Mouse (Mus musculus): ENCODE results near the gene Vmn2r19. TPM values are rescaled to one million over a fixed set of nuclear protein-coding genes. Genes with fewer than 3 reads are reported as not detected.

Gene Vmn2r19
- not detected in 2 replicates for polyA plus RNA-seq (2012; rRNA removed)

- no peak for DNase-seq
- H3K4me3 ChIP-seq (ENCODE audit: control insufficient read depth, insufficient read depth, low read length): no peak within 1 kb of the TSS
- no peaks in the 10 kb centered on the region for H3K36me3 ChIP-seq (ENCODE audit: control insufficient read depth, insufficient read depth, low read length)
- no peaks in the 10 kb centered on the region for H3K27me3 ChIP-seq (ENCODE audit: control insufficient read depth, insufficient read depth, low read length)
- H3K4me1 ChIP-seq (replicated peaks; ENCODE audit: control insufficient read depth, insufficient read depth, low read length): no peaks in the 10 kb centered on the region
- no peak within 1 kb of the TSS for H3K27ac ChIP-seq (ENCODE audit: control insufficient read depth, insufficient read depth, low read length)
- TF ChIP-seq POLR2A (IDR thresholded peaks at IDR 0.05; ENCODE audit: control insufficient read depth, extremely low read depth, insufficient read depth, low read length, poor library complexity) (no peak), CTCF (IDR thresholded peaks at IDR 0.05; ENCODE audit: borderline replicate concordance, control insufficient read depth, extremely low read depth, insufficient read depth, low read length, poor library complexity) (no peak)
- WGBS: 98% methylated on average over 2 of the region's 2 CpGs
Observed at GRCm38 (mm10) chr6:123308033-123308432, at the start of gene Vmn2r19. Gene Vmn2r19, plus strand, starts transcription at chr6:123308333.

GRCm38 (mm10) chr6:123258946-123259345 is 49.2 kb upstream of the Vmn2r19 start:
- H3K4me3 ChIP-seq (ENCODE audit: control insufficient read depth, insufficient read depth, low read length): no peak overlapping the region
- no peak for DNase-seq
- H3K27me3 ChIP-seq (ENCODE audit: control insufficient read depth, insufficient read depth, low read length): no peaks in the 10 kb centered on the region
- 89% methylated on average over 3 of the region's 3 CpGs for WGBS
- H3K27ac ChIP-seq (ENCODE audit: control insufficient read depth, insufficient read depth, low read length): no peak overlapping the region
- no peak for TF ChIP-seq POLR2A (IDR thresholded peaks at IDR 0.05; ENCODE audit: control insufficient read depth, extremely low read depth, insufficient read depth, low read length, poor library complexity)
- TF ChIP-seq CTCF (IDR thresholded peaks at IDR 0.05; ENCODE audit: borderline replicate concordance, control insufficient read depth, extremely low read depth, insufficient read depth, low read length, poor library complexity): no peak
- no peaks in the 10 kb centered on the region for H3K4me1 ChIP-seq (replicated peaks; ENCODE audit: control insufficient read depth, insufficient read depth, low read length)
- H3K36me3 ChIP-seq (ENCODE audit: control insufficient read depth, insufficient read depth, low read length): no peaks in the 10 kb centered on the region

GRCm38 (mm10) chr6:123259889-123260603 is 48.1 kb upstream of the Vmn2r19 start:
- Histone ChIP-seq H3K4me1 (replicated peaks; ENCODE audit: control insufficient read depth, insufficient read depth, low read length) (no peaks in the 10 kb centered on the region), H3K27me3 (ENCODE audit: control insufficient read depth, insufficient read depth, low read length) (no peaks in the 10 kb centered on the region), H3K36me3 (ENCODE audit: control insufficient read depth, insufficient read depth, low read length) (no peaks in the 10 kb centered on the region), H3K4me3 (ENCODE audit: control insufficient read depth, insufficient read depth, low read length) (no peak overlapping the region), H3K27ac (ENCODE audit: control insufficient read depth, insufficient read depth, low read length) (no peak overlapping the region)
- WGBS: 52% methylated on average over 4 of the region's 4 CpGs
- DNase-seq: no peak
- TF ChIP-seq CTCF (IDR thresholded peaks at IDR 0.05; ENCODE audit: borderline replicate concordance, control insufficient read depth, extremely low read depth, insufficient read depth, low read length, poor library complexity) (no peak), POLR2A (IDR thresholded peaks at IDR 0.05; ENCODE audit: control insufficient read depth, extremely low read depth, insufficient read depth, low read length, poor library complexity) (no peak)

- WGBS: 98% methylated on average over 1 of the region's 1 CpGs
- Histone ChIP-seq H3K4me3 (ENCODE audit: control insufficient read depth, insufficient read depth, low read length) (no peak overlapping the region), H3K27me3 (ENCODE audit: control insufficient read depth, insufficient read depth, low read length) (no peaks in the 10 kb centered on the region), H3K36me3 (ENCODE audit: control insufficient read depth, insufficient read depth, low read length) (no peaks in the 10 kb centered on the region), H3K4me1 (replicated peaks; ENCODE audit: control insufficient read depth, insufficient read depth, low read length) (no peaks in the 10 kb centered on the region), H3K27ac (ENCODE audit: control insufficient read depth, insufficient read depth, low read length) (no peak overlapping the region)
- no peak for DNase-seq
- TF ChIP-seq POLR2A (IDR thresholded peaks at IDR 0.05; ENCODE audit: control insufficient read depth, extremely low read depth, insufficient read depth, low read length, poor library complexity) (no peak), CTCF (IDR thresholded peaks at IDR 0.05; ENCODE audit: borderline replicate concordance, control insufficient read depth, extremely low read depth, insufficient read depth, low read length, poor library complexity) (no peak)
Observed at GRCm38 (mm10) chr6:123260868-123261267, 47.3 kb upstream of the Vmn2r19 start.

GRCm38 (mm10) chr6:123261555-123262161 is 46.5 kb upstream of the Vmn2r19 start, which contains the start of gene Clec4d:
Gene Clec4d, plus strand, starts transcription at chr6:123262111.
- no peak for DNase-seq
- no peak for TF ChIP-seq CTCF (IDR thresholded peaks at IDR 0.05; ENCODE audit: borderline replicate concordance, control insufficient read depth, extremely low read depth, insufficient read depth, low read length, poor library complexity)
- TF ChIP-seq POLR2A (IDR thresholded peaks at IDR 0.05; ENCODE audit: control insufficient read depth, extremely low read depth, insufficient read depth, low read length, poor library complexity): no peak
- Histone ChIP-seq H3K27me3 (ENCODE audit: control insufficient read depth, insufficient read depth, low read length) (no peaks in the 10 kb centered on the region), H3K4me1 (replicated peaks; ENCODE audit: control insufficient read depth, insufficient read depth, low read length) (no peaks in the 10 kb centered on the region), H3K27ac (ENCODE audit: control insufficient read depth, insufficient read depth, low read length) (no peak within 1 kb of the TSS), H3K4me3 (ENCODE audit: control insufficient read depth, insufficient read depth, low read length) (no peak within 1 kb of the TSS), H3K36me3 (ENCODE audit: control insufficient read depth, insufficient read depth, low read length) (no peaks in the 10 kb centered on the region)
- WGBS: 41% methylated on average over 4 of the region's 4 CpGs

GRCm38 (mm10) chr6:123264194-123264593 is 43.9 kb upstream of the Vmn2r19 start:
- no peaks in the 10 kb centered on the region for H3K36me3 ChIP-seq (ENCODE audit: control insufficient read depth, insufficient read depth, low read length)
- no peak for DNase-seq
- H3K4me3 ChIP-seq (ENCODE audit: control insufficient read depth, insufficient read depth, low read length): no peak overlapping the region
- H3K27ac ChIP-seq (ENCODE audit: control insufficient read depth, insufficient read depth, low read length): no peak overlapping the region
- H3K27me3 ChIP-seq (ENCODE audit: control insufficient read depth, insufficient read depth, low read length): no peaks in the 10 kb centered on the region
- H3K4me1 ChIP-seq (replicated peaks; ENCODE audit: control insufficient read depth, insufficient read depth, low read length): no peaks in the 10 kb centered on the region
- WGBS: 93% methylated on average over 3 of the region's 3 CpGs
- TF ChIP-seq POLR2A (IDR thresholded peaks at IDR 0.05; ENCODE audit: control insufficient read depth, extremely low read depth, insufficient read depth, low read length, poor library complexity): no peak
- TF ChIP-seq CTCF (IDR thresholded peaks at IDR 0.05; ENCODE audit: borderline replicate concordance, control insufficient read depth, extremely low read depth, insufficient read depth, low read length, poor library complexity): no peak
